Mouse (Mus musculus) heart, adult 2 months (tissue): ENCODE measurements at regions not wholly inside any gene's neighbourhood (a gene's known extent, or its start where the extent isn't known, plus 50 kb on each side); places are given as distances from the start of the nearest gene placed in this dataset.

Source experiments
- CTCF ChIP-seq: fragments of 200-600 bp; IDR thresholded peaks from 2 replicates; pipeline ENCODE4 v1.8.1; 2022; ENCODE audit warnings: antibody characterized with exemption, mild to moderate bottlenecking, moderate library complexity
- EP300 ChIP-seq: fragments of 200-500 bp; IDR thresholded peaks from 2 replicates; pipeline ENCODE4 v1.6.1; 2011; ENCODE audit warnings: low read depth, low read length, control low read depth; ENCODE audit not compliant: insufficient read depth

- TF ChIP-seq EP300, result no peak
- TF ChIP-seq CTCF, result no peak
Observed at GRCm38 (mm10) chr8:126231801-126232200, 66.6 kb upstream of the Slc35f3 start.
